Mouse (Mus musculus) forebrain, embryonic 10.5 days (tissue): ENCODE measurements around the gene Mpped2. TPM values are rescaled to one million over a fixed set of nuclear protein-coding genes. Genes with fewer than 3 reads are reported as not detected.

Experiments used
- DNase-seq: peaks from one replicate; pipeline ENCODE4 v3.0.0-alpha.2; 2017; ENCODE audit warnings: low spot score; ENCODE audit errors: extremely low spot score
- H3K27ac ChIP-seq: fragments of 300-500 bp; sonication (generic); 2 replicates; pipeline ENCODE4 v1.5.1; 2016; ENCODE audit warnings: mild to moderate bottlenecking
- H3K27me3 ChIP-seq: fragments of 300-500 bp; sonication (generic); 2 replicates; pipeline ENCODE4 v1.6.1; 2016; ENCODE audit warnings: mild to moderate bottlenecking; ENCODE audit not compliant: poor library complexity, severe bottlenecking
- H3K36me3 ChIP-seq: fragments of 300-500 bp; sonication (generic); replicated peaks from 2 replicates; pipeline ENCODE4 v1.6.1; 2016; ENCODE audit warnings: mild to moderate bottlenecking, moderate library complexity
- H3K4me1 ChIP-seq: fragments of 300-500 bp; sonication (generic); 2 replicates; pipeline ENCODE4 v1.6.1; 2016
- H3K4me3 ChIP-seq: fragments of 300-500 bp; sonication (generic); 2 replicates; pipeline ENCODE4 v1.5.1; 2016; ENCODE audit warnings: mild to moderate bottlenecking, moderate library complexity
- H3K9me3 ChIP-seq: fragments of 300-500 bp; sonication (generic); 2 replicates; pipeline ENCODE4 v1.6.1; 2016; ENCODE audit warnings: mild to moderate bottlenecking, moderate library complexity
- WGBS: fragments of 180-500 bp; shearing (Covaris S2); methylation state at CpG from one replicate; pipeline ENCODE4 v1.1.7; 2016; 5-methylcytosine and 5-hydroxymethylcytosine counted together
- polyA plus RNA-seq: library from polyadenylated mRNA; unstranded; fragments of >200 nt; fragmentation: Nextera tagmentation; extraction: Ambion mirVana; gene quantifications from 2 replicates; pipeline ENCODE4 v1.2.1, GENCODE M21; 2016

Gene Mpped2
- polyA plus RNA-seq, 1 experiment from 2014 or later: 48.8 TPM

GRCm38 (mm10) chr2:106683832-106684231 lies 9.2 kb upstream of the Mpped2 start:
- WGBS: 73% methylated on average over 4 of the region's 4 CpGs
- H3K36me3 ChIP-seq: no peaks in the 10 kb centered on the region
- H3K27me3 ChIP-seq: 0 out of 2 replicates have a peak, but pooled peaks cover 3% of the 10 kb centered on the region
- peaks cover 19% of the 10 kb centered on the region for H3K4me1 ChIP-seq
- no peak for DNase-seq
- no peaks in the 10 kb centered on the region for H3K9me3 ChIP-seq
- H3K4me3 ChIP-seq: no peak overlapping the region
- H3K27ac ChIP-seq: no peak overlapping the region

- Histone ChIP-seq H3K27ac (no peak overlapping the region), H3K4me1 (peaks cover 47% of the 10 kb centered on the region), H3K27me3 (peaks cover 34% of the 10 kb centered on the region), H3K4me3 (peak overlapping the region; percentile 89), H3K9me3 (no peaks in the 10 kb centered on the region), H3K36me3 (no peaks in the 10 kb centered on the region)
- DNase-seq: no peak
- WGBS: 5% methylated on average over 6 of the region's 6 CpGs
Measured at GRCm38 (mm10) chr2:106691753-106692363, 1.2 kb upstream of the Mpped2 start.

- peaks cover 53% of the 10 kb centered on the region for H3K4me1 ChIP-seq
- peak overlapping the region; percentile 99 for H3K27ac ChIP-seq
- no peak for DNase-seq
- peaks cover 40% of the 10 kb centered on the region for H3K27me3 ChIP-seq
- 1% methylated on average over 14 of the region's 14 CpGs for WGBS
- no peaks in the 10 kb centered on the region for H3K36me3 ChIP-seq
- H3K4me3 ChIP-seq: peak overlapping the region; percentile 89
- no peaks in the 10 kb centered on the region for H3K9me3 ChIP-seq
Measured at GRCm38 (mm10) chr2:106692405-106692782, 675 bp upstream of the Mpped2 start.

- under 1% methylated on average over 89 of the region's 91 CpGs for WGBS
Measured at GRCm38 (mm10) chr2:106693702-106694566, 865 bp downstream of the Mpped2 start.

GRCm38 (mm10) chr2:106694567-106694885 lies 1.5 kb downstream of the Mpped2 start:
- peak overlapping the region; percentile 99 for H3K27ac ChIP-seq
- H3K27me3 ChIP-seq: peaks cover 44% of the 10 kb centered on the region
- peaks cover 4% of the 10 kb centered on the region for H3K36me3 ChIP-seq
- H3K9me3 ChIP-seq: no peaks in the 10 kb centered on the region
- DNase-seq: no peak
- WGBS: under 1% methylated on average over 10 of the region's 10 CpGs
- peak overlapping the region; percentile 89 for H3K4me3 ChIP-seq
- H3K4me1 ChIP-seq: peaks cover 59% of the 10 kb centered on the region

More at GRCm38 (mm10) chr2:106693702-106694566, 865 bp downstream of the Mpped2 start:
- no peaks in the 10 kb centered on the region for H3K36me3 ChIP-seq
- peak; percentile 84 for DNase-seq
- H3K27me3 ChIP-seq: peaks cover 44% of the 10 kb centered on the region
- peak overlapping the region; percentile 89 for H3K4me3 ChIP-seq
- no peaks in the 10 kb centered on the region for H3K9me3 ChIP-seq
- H3K27ac ChIP-seq: peak overlapping the region; percentile 99
- peaks cover 57% of the 10 kb centered on the region for H3K4me1 ChIP-seq

- peaks cover 44% of the 10 kb centered on the region for H3K27me3 ChIP-seq
- no peaks in the 10 kb centered on the region for H3K9me3 ChIP-seq
- peak overlapping the region; percentile 89 for H3K4me3 ChIP-seq
- under 1% methylated on average over 41 of the region's 41 CpGs for WGBS
- H3K4me1 ChIP-seq: peaks cover 65% of the 10 kb centered on the region
- peak overlapping the region; percentile 99 for H3K27ac ChIP-seq
- H3K36me3 ChIP-seq: peaks cover 10% of the 10 kb centered on the region
- peak; percentile 66 for DNase-seq
Measured at GRCm38 (mm10) chr2:106694886-106695733, 2.0 kb downstream of the Mpped2 start.

- no peaks in the 10 kb centered on the region for H3K9me3 ChIP-seq
- no peak for DNase-seq
- peak overlapping the region; percentile 99 for H3K27ac ChIP-seq
- H3K27me3 ChIP-seq: peaks cover 40% of the 10 kb centered on the region
- peaks cover 67% of the 10 kb centered on the region for H3K4me1 ChIP-seq
- WGBS: 2% methylated on average over 13 of the region's 13 CpGs
- H3K4me3 ChIP-seq: peak overlapping the region; percentile 89
- peaks cover 15% of the 10 kb centered on the region for H3K36me3 ChIP-seq
Measured at GRCm38 (mm10) chr2:106695734-106696022, 2.6 kb downstream of the Mpped2 start.

GRCm38 (mm10) chr2:106696372-106696771 lies 3.3 kb downstream of the Mpped2 start:
- H3K36me3 ChIP-seq: peaks cover 22% of the 10 kb centered on the region
- peak overlapping the region; percentile 48; the same call in 1 of the 2 replicates for H3K27ac ChIP-seq
- peak overlapping the region; percentile 89 for H3K4me3 ChIP-seq
- H3K9me3 ChIP-seq: no peaks in the 10 kb centered on the region
- DNase-seq: no peak
- peaks cover 36% of the 10 kb centered on the region for H3K27me3 ChIP-seq
- H3K4me1 ChIP-seq: peaks cover 67% of the 10 kb centered on the region
- WGBS: 72% methylated on average over 8 of the region's 8 CpGs

- DNase-seq: no peak
- no peak overlapping the region for H3K4me3 ChIP-seq
- no peaks in the 10 kb centered on the region for H3K9me3 ChIP-seq
- no peaks in the 10 kb centered on the region for H3K27me3 ChIP-seq
- no peak overlapping the region for H3K27ac ChIP-seq
- 80% methylated on average over 5 of the region's 5 CpGs for WGBS
- peaks cover 36% of the 10 kb centered on the region for H3K4me1 ChIP-seq
- peaks cover 50% of the 10 kb centered on the region for H3K36me3 ChIP-seq
Measured at GRCm38 (mm10) chr2:106705664-106706063, 12.6 kb downstream of the Mpped2 start.

GRCm38 (mm10) chr2:106707136-106707535 lies 14.1 kb downstream of the Mpped2 start:
- DNase-seq: no peak
- Histone ChIP-seq H3K27ac (peak overlapping the region; percentile 56; the same call in 1 of the 2 replicates), H3K4me3 (no peak overlapping the region), H3K9me3 (no peaks in the 10 kb centered on the region), H3K36me3 (peaks cover 38% of the 10 kb centered on the region), H3K4me1 (peaks cover 50% of the 10 kb centered on the region), H3K27me3 (peaks cover 3% of the 10 kb centered on the region; the same call in 1 of the 2 replicates)
- WGBS: 84% methylated on average over 2 of the region's 2 CpGs

- peaks cover 3% of the 10 kb centered on the region; the same call in 1 of the 2 replicates for H3K27me3 ChIP-seq
- no peak for DNase-seq
- 11% methylated on average over 7 of the region's 7 CpGs for WGBS
- H3K36me3 ChIP-seq: peaks cover 12% of the 10 kb centered on the region
- peak overlapping the region; percentile 44 for H3K27ac ChIP-seq
- H3K4me1 ChIP-seq: peaks cover 67% of the 10 kb centered on the region
- no peaks in the 10 kb centered on the region for H3K9me3 ChIP-seq
- H3K4me3 ChIP-seq: 0 out of 2 replicates have a peak overlapping the region, but pooled peaks have one; percentile 5
Measured at GRCm38 (mm10) chr2:106710862-106711477, 17.9 kb downstream of the Mpped2 start.

- H3K9me3 ChIP-seq: no peaks in the 10 kb centered on the region
- H3K27me3 ChIP-seq: peaks cover 3% of the 10 kb centered on the region; the same call in 1 of the 2 replicates
- H3K27ac ChIP-seq: peak overlapping the region; percentile 44
- H3K4me3 ChIP-seq: 0 out of 2 replicates have a peak overlapping the region, but pooled peaks have one; percentile 5
- 52% methylated on average over 6 of the region's 6 CpGs for WGBS
- DNase-seq: no peak
- H3K36me3 ChIP-seq: peaks cover 12% of the 10 kb centered on the region
- peaks cover 67% of the 10 kb centered on the region for H3K4me1 ChIP-seq
Measured at GRCm38 (mm10) chr2:106711506-106711905, 18.4 kb downstream of the Mpped2 start.
